Mouse (Mus musculus): ENCODE measurements around the gene Ckap2l.

The Ckap2l gene

GRCm38 (mm10) chr2:129234731-129235130 is 62.3 kb downstream of the Ckap2l start:
- DNase-seq (ENCODE audit: low read depth, low spot score), result no peak

DNA sequence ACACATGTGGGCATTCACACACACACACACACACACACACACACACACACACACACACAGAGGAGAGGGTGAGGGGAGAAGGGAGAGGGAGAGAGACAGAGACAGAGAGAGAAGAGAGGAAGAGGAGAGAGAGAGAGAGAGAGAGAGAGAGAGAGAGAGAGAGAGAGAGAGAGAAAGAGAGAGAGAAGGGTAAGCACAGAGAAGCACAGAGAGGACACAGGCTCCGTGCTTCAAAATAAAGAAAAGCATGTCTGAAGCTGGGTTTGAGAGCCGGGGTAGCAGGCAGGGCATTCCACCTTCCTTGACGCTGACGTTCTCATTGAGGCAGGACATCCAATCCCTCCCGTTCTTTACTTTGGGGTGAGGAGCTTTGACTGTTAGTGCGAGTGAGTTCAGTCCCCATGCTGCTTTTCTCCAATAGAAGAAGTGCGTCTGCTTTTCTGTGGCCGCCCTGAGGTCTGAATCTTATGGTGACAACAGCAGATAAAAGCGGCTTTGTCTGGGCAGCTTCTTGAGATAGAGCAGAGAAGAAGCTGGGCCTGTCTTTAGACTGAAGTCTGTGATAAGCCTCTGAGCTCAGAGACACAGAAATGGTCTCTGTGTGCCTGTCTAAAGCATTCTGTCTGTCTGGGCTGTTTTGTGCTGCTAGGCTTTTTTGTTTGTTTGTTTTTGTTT is 63.1 kb downstream of the Ckap2l start:
- DNase-seq (ENCODE audit: low read depth, low spot score), result no peak

DNA sequence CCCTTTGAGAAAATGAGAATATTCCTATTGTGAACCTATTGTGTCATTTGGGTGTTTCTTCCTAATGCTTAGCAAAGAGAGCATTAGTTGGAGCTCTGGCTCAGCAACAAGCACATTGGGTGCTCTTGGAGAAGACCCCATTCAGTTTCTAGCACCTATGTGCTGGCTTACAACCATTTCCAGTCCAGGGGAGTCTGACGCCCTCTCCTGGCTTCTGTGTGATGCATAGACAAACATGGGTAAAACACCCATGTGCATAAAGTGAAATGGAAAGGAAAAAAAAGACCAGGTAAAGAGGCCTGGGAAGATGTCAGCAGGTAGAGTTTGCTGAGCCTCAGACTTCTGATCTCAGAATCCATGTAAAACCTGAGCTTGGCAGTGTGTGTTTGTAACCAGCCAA is 63.8 kb downstream of the Ckap2l start:
- no peak for DNase-seq (ENCODE audit: low read depth, low spot score)

DNA sequence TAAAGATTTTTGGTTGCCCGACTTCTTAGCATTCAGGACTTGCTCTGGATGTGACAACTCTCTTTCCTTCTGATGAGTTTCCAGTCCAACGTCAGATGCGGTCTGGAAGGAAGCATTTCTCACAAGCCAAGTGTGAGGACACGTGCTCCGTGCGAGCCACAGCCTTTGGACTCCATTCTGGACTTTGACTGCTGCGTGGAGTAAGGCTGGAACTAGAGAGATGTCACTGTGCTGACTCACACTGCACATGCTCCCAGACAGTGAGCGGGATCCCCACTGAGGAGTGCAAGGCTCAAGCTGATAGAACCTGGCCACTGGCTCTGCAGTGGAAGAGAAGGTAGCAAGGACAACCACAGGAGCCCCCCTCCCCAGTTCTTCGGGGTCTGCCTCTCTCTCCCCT is 64.5 kb downstream of the Ckap2l start:
- no peak for DNase-seq (ENCODE audit: low read depth, low spot score)

DNA sequence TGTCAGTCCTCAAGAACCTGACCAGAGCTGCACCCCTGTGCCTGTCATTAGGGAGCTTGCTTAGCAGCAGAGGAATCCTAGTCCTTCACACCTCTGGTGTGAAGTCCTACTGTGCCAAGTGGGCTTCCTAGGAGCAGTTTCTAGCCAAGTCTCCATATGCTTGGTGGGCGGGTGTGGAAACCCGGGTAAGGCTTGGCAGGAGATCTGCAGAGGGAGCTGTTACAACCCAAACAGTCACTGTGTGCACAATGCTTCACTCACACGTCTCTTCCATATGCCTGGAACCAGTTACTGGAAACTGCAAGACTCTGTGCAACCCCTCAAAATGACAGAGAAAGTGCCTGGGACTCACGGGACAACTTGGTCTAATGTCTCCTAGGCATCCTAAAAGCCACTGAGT is 65.0 kb downstream of the Ckap2l start:
- no peak for DNase-seq (ENCODE audit: low read depth, low spot score)

- DNase-seq (ENCODE audit: low read depth, low spot score), result no peak
These were observed 67.7 kb downstream of the Ckap2l start for GRCm38 (mm10) chr2:129229316-129229715.

- no peak for DNase-seq (ENCODE audit: low read depth, low spot score)
These were observed 68.4 kb downstream of the Ckap2l start for GRCm38 (mm10) chr2:129228571-129228970.

DNA sequence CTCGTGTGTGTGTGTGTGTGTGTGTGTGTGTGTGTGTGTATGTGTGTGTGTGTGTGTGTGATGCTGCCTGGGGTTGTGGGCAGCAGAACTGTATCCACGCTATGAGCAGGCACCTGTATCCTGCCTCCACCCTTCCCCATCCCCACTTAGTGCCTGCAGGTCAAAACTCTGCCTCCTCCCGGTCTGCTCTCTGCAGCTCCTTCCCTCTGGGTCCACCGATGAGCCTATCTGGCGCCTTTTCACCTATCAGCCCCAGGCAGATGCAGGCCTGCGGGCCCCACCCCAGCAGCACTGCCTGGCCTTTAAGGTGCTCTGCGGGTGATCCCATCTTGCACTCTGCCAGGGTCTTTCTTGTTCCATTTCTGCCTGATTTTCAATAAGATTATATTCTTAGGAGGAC is 69.3 kb downstream of the Ckap2l start:
- no peak for DNase-seq (ENCODE audit: low read depth, low spot score)

GRCm38 (mm10) chr2:129227011-129227529 is 69.9 kb downstream of the Ckap2l start:
- no peak for DNase-seq (ENCODE audit: low read depth, low spot score)

DNA sequence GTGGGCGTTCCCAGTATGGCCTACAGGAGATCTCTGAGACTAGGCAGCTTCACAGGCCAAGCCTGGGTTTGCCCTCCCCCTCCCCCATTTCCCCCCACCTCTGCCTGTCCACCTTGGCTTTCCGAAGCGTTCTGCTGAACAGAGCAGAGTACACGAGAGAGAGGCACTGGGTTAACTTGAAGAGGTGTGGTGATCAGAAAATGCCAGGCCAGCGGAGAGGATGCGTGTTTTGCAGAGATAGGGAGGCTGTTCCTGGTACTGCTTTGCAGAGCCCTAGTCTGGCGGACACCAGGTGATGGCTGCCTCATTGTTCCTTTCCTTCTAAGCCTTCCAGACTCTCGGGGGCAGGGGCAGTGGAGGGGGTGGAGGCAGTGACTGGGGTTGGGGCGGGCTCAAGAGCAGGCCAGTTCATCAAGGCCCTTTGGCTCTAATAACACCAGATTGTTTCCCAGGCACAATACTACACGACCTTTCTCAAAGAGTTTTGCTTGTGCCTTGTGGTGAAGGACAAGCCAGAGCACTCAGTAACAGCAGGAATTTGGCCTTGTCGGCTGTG is 70.6 kb downstream of the Ckap2l start:
- no peak for DNase-seq (ENCODE audit: low read depth, low spot score)

- DNase-seq (ENCODE audit: low read depth, low spot score), result no peak
These were observed 71.7 kb downstream of the Ckap2l start for GRCm38 (mm10) chr2:129225251-129225819.

GRCm38 (mm10) chr2:129224178-129224577 is 72.8 kb downstream of the Ckap2l start:
- no peak for DNase-seq (ENCODE audit: low read depth, low spot score)

DNA sequence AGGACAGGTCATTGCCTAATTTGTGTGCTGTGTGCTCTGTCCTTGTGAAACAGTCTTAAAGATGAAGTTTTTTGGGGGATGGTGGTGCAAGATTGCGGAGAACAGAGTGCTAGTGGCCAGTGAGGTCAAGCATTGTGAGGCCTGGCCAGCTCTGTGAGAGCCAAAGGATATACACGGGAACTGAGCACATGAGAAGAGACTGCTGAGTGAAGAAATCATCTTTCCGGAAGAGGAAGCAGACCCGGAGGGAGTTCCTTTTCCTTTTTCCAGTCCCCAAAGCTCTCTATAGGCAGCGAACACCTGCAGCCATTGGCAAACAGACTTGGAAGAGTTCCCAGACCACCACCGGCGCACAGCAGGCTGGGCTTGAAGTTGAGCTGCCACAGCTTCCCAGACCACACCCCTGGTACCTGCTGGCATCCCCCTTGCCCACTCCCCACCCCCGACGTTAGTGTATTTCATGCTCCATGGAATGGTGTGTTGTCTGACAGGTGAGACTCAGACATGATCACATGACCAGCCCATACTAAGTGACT is 75.8 kb downstream of the Ckap2l start:
- no peak for DNase-seq (ENCODE audit: low read depth, low spot score)

- no peak for DNase-seq (ENCODE audit: low read depth, low spot score)
These were observed 78.4 kb downstream of the Ckap2l start for GRCm38 (mm10) chr2:129218537-129219105.
